Mouse (Mus musculus): ENCODE results near the gene Srrm1.
"Not testable (repeated sequence)": the region's sequence is repeated elsewhere in the genome, so short reads cannot be mapped to it uniquely, and the experiment has no call there.

Srrm1 gene

GRCm38 (mm10) chr4:135353066-135353793, at the start of gene Srrm1:
TSS of gene Srrm1 (minus strand) at chr4:135353321.
- DNase-seq, result peak; percentile 99

DNA sequence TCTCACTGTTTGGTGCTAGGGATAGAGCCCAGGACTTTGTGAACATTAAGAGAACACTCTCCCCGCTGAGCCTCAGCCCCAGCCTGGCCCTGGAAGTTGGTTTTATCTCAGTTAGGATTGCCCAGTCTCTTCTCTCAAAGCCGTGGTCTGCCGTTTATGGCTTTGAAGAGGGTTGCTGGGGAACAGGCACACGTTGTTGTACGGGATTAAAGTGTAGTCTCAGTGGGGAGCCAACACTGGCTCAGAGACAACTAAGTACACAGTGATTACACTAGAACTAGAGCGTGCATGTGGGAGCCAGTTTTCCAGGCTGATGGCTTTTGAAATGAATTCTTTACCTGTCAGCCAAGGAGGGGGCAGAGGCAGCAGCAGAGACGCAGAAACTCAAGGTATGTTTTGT, 48.8 kb upstream of the Srrm1 start:
- no peak for DNase-seq

DNA sequence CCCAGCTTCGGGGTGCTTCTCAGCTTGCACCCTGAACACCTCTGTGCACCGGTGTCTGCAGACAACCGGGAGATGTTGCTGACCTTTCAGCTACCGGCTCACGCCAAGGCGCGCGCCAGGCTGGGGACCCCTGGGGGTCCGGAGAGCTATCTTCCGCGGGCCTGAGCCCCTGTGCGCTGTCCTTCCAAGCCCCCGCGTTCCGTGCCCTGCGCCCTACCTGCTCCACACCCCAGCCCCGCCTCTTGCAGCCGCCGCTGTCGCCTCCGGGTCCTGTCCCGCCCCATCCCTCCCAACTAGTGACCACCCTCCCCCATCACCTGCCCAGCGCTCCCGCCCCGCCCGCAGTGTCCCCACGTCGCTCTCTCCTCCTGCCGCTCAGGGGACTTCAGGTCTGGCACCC, 44.9 kb upstream of the Srrm1 start, which contains the start of gene Ncmap:
Gene Ncmap (minus strand): TSS at position 237 of the 400 bp plus-strand sequence.
- no peak for DNase-seq

DNA sequence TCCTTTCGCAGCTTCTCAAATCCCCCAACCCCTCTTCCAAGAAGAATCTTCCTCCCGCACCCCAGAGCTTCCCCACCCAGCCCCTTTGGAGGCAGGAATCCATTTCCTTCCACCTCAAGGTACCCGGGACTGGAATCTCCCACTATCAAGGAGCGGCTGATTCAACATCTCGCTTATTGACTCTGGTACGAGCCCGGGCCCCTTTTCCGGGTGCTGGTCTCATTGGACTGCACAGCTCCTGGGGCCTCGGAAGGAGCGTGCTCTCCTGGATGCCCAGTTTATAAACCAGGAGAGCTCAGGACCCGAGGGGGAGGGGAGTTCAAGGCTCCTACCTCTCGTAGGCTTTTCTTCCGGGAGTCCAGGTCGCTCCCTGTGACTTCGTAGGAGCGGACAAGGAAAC, 44.4 kb upstream of the Srrm1 start:
- no peak for DNase-seq

GRCm38 (mm10) chr4:135396303-135396702, 43.2 kb upstream of the Srrm1 start:
- DNase-seq, result no peak

GRCm38 (mm10) chr4:135395375-135395774, 42.3 kb upstream of the Srrm1 start:
- DNase-seq, result no peak

DNA sequence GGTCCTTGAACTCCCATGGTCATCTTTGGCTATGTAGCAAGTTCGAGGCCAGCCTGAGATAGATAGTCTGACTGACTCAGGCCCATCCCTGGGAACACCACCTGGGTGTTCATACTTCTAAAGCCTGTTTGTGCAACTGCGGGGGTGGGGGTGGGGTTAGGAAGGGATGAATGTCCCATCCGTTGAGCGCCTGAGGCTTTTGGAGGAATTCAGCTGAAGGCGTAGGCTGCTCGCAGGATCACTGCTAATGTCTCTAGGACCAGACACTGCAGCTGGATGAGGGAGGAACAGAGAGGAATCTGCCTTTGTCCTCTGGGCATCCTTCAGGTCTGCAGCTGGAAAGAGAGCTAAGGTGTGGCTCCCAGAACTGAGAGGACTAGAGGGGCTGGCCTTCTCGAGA, 41.5 kb upstream of the Srrm1 start:
- DNase-seq, result no peak

DNA sequence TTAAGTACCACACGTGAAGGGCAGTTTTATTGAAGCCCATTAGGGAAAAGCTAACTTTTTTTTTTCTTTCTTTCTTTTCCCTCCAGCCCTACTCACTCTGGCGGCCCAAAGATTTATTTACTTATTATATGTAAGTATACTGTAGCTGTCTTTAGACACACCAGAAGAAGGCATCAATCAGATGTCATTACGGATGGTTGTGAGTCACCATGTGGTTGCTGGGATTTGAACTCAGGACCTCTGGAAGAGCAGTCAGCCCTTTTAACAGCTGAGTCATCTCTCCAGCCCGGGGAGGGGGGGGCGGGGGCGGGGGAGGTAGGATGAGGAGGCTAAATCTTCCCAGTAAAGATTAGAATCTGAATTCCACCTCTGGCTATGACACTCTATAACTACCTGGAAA, 40.3 kb upstream of the Srrm1 start:
- no peak for DNase-seq

- DNase-seq, result no peak
Observed at GRCm38 (mm10) chr4:135392801-135393200, 39.7 kb upstream of the Srrm1 start.

- no peak for DNase-seq
Observed at GRCm38 (mm10) chr4:135391014-135391413, 37.9 kb upstream of the Srrm1 start.

DNA sequence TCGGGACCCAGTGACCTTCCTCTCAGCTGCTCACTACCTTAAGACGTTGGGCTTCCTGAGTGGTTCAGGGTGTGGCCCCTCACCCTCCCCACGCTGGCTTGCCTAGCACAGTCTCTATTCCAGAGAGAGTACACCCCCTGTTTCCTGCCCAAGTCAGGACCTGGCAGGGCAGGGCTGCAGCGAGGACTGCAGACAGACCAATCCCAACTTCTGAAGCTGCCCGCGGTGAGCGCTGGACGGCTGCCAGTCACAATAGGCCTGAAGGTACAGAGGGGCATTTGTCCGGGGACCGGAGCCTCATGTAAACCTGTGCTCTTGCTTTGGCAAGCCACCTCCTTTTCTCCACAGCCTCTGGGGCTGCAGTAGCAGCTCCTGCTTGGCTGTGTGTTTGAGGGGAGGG, 32.5 kb upstream of the Srrm1 start:
- no peak for DNase-seq

- peak; percentile 78 for DNase-seq
Observed at GRCm38 (mm10) chr4:135382316-135382715, 29.2 kb upstream of the Srrm1 start.

- DNase-seq, result no peak
Observed at GRCm38 (mm10) chr4:135381355-135381754, 28.2 kb upstream of the Srrm1 start.

DNA sequence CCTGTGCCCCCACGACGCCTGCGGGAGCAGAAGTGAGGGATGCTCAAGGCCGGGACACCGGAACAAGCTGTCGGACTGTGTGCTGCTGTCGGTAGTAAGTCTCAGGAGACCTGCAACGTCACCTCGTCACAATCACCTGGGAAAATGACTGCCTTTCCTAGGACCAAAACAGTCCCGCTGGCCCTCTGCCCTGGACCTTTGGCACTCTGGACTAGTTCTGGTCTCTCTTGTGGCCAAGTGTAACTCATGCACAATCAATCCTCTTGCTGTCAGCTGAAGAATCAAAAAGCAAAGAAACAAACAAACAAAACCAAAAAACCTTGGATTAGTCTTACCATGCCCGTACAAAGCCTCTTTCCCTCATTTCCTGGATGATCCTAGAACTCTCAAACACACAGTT, 24.1 kb upstream of the Srrm1 start:
- no peak for DNase-seq

DNA sequence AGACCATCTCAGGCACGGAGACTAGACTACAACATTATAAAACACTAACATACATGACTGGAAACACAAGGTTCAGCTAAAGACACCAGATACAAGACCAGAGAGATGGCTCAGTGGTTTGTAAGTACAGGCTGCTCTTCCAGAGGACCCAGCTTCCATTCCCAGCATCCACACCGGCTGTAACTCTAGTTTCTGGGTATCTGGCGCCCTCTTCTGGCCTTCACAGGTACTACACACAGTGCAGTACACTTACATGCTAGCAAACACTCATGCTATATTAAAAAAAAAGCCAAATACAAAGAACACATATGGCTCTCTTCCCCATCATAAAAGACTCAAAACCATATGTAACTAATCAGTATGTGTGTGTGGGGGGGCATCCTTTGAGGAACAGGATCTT, 22.3 kb upstream of the Srrm1 start:
- DNase-seq, result no peak

DNA sequence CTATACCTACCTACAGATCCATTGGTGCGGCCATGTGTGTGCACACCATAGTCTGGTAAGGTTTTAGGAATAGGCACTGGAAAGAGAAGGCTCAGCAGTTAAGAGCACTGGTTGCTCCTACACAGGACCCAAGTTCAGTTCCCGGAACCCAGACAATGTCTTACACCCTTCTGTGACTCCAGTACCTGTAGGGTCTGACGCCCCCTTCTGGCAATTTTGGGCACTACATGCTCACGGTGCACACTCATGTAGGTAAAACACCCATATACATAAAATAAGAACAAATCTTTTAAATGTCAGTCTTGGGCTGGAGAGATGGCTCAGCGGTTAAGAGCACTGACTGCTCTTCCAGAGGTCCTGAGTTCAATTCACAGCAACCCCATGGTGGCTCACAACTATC, 20.2 kb upstream of the Srrm1 start:
- DNase-seq, result no peak

DNA sequence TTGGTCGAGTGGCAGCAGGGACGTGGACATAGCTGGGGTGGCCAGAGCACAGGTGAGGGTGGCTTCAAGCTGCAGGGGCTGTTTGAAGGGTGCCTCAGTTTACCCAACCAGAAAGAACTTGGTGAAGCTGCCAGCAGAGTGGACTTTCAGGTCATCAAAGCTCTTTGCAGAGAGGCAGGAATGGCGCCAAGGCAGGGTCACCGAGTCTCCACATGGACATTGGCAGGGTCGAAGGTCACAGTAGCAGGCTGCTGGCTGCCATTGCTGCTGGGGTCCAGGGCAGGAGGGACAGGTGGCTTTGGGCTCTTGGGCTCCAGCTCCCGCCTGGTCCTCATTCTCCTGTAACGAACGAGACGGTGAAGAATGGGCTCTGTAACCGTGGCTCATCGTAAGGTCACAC, 17.3 kb upstream of the Srrm1 start:
- DNase-seq, result no peak

- no peak for DNase-seq
Observed at GRCm38 (mm10) chr4:135362828-135363227, 9.7 kb upstream of the Srrm1 start.

GRCm38 (mm10) chr4:135361722-135362121, 8.6 kb upstream of the Srrm1 start:
- no peak for DNase-seq

DNA sequence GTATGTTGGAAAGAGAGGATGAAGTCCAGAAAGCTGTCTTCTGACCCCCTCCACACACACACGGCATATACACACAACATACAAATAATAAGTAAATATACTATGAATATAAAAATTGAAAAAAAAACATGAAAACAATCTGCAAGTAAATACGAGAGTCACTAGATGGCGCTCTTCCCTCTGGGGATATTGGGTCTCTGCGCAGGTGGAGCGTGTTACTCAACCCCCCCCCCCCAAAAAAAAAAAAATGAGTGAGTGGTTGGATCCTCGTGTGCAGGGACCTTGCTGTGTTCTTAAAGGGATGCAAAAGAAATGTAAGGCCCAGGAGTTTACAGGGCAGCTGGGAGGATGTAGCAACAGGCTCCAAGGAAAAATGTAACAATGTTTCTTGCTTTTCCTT, 5.6 kb upstream of the Srrm1 start:
- no peak for DNase-seq

- DNase-seq, result no peak
Observed at GRCm38 (mm10) chr4:135357221-135357920, 4.2 kb upstream of the Srrm1 start.

GRCm38 (mm10) chr4:135355886-135356550, 2.9 kb upstream of the Srrm1 start:
- no peak for DNase-seq

- not testable (repeated sequence) for DNase-seq
Observed at GRCm38 (mm10) chr4:135354751-135355150, 1.6 kb upstream of the Srrm1 start.
